Mouse (Mus musculus): ENCODE data around the gene Gipr. TPM values are rescaled to one million over a fixed set of nuclear protein-coding genes. Genes with fewer than 3 reads are reported as not detected.
"Not testable (repeated sequence)": the region's sequence is repeated elsewhere in the genome, so short reads cannot be mapped to it uniquely, and the experiment has no call there.

Gipr gene
- polyA plus RNA-seq, 1 experiment from 2014 or later, result 0.75 TPM

GRCm38 (mm10) chr7:19160115-19160514, 5.8 kb downstream of the Gipr start:
- peaks cover 30% of the 10 kb centered on the region for H3K27me3 ChIP-seq (ENCODE audit: control insufficient read depth, insufficient read depth, low read length)
- no peaks in the 10 kb centered on the region for H3K9me3 ChIP-seq (ENCODE audit: control insufficient read depth, low read length)
- peak overlapping the region; percentile 46 for H3K4me2 ChIP-seq
- H3K4me3 ChIP-seq (ENCODE audit: low read depth, low read length), result peak overlapping the region; percentile 22
- no peaks in the 10 kb centered on the region for H3K36me3 ChIP-seq (ENCODE audit: control insufficient read depth, insufficient read depth, low read length)
- ATAC-seq (ENCODE audit: low FRiP score) (peak; percentile 20; the same call in 1 of the 2 replicates), DNase-seq (ENCODE audit: low spot score, missing footprints) (peak; percentile 93)
- H3K9ac ChIP-seq (ENCODE audit: low read length), result peak overlapping the region; percentile 11; the same call in 1 of the 2 replicates
- 3% methylated on average over 20 of the region's 20 CpGs for WGBS
- peaks cover 11% of the 10 kb centered on the region for H3K4me1 ChIP-seq (ENCODE audit: control insufficient read depth, insufficient read depth, low read length)
- H3K27ac ChIP-seq (ENCODE audit: low read depth, low read length), result no peak overlapping the region

GRCm38 (mm10) chr7:19159411-19159810, 6.5 kb downstream of the Gipr start:
- WGBS, result 12% methylated on average over 18 of the region's 18 CpGs
- ATAC-seq (ENCODE audit: low FRiP score), result no peak
- Histone ChIP-seq H3K4me2 (no peak overlapping the region), H3K9ac (ENCODE audit: low read length) (no peak overlapping the region), H3K4me1 (ENCODE audit: control insufficient read depth, insufficient read depth, low read length) (peaks cover 5% of the 10 kb centered on the region), H3K27ac (ENCODE audit: low read depth, low read length) (no peak overlapping the region), H3K27me3 (ENCODE audit: control insufficient read depth, insufficient read depth, low read length) (peaks cover 24% of the 10 kb centered on the region), H3K4me3 (ENCODE audit: low read depth, low read length) (no peak overlapping the region), H3K36me3 (ENCODE audit: control insufficient read depth, insufficient read depth, low read length) (no peaks in the 10 kb centered on the region), H3K9me3 (ENCODE audit: control insufficient read depth, low read length) (no peaks in the 10 kb centered on the region)
- DNase-seq (ENCODE audit: low spot score, missing footprints), result no peak

GRCm38 (mm10) chr7:19158601-19159000, 7.3 kb downstream of the Gipr start:
- DNase-seq (ENCODE audit: low spot score, missing footprints), result no peak
- 75% methylated on average over 11 of the region's 11 CpGs for WGBS
- H3K27ac ChIP-seq (ENCODE audit: low read depth, low read length), result no peak overlapping the region
- H3K4me2 ChIP-seq, result no peak overlapping the region
- peaks cover 4% of the 10 kb centered on the region for H3K4me1 ChIP-seq (ENCODE audit: control insufficient read depth, insufficient read depth, low read length)
- H3K36me3 ChIP-seq (ENCODE audit: control insufficient read depth, insufficient read depth, low read length), result no peaks in the 10 kb centered on the region; the same call in 1 of the 2 replicates
- ATAC-seq (ENCODE audit: low FRiP score), result no peak
- H3K9me3 ChIP-seq (ENCODE audit: control insufficient read depth, low read length), result no peaks in the 10 kb centered on the region
- peaks cover 19% of the 10 kb centered on the region for H3K27me3 ChIP-seq (ENCODE audit: control insufficient read depth, insufficient read depth, low read length)
- H3K9ac ChIP-seq (ENCODE audit: low read length), result no peak overlapping the region
- H3K4me3 ChIP-seq (ENCODE audit: low read depth, low read length), result no peak overlapping the region

- Histone ChIP-seq H3K4me1 (ENCODE audit: control insufficient read depth, insufficient read depth, low read length) (peaks cover 4% of the 10 kb centered on the region), H3K27ac (ENCODE audit: low read depth, low read length) (peak overlapping the region; percentile 20; the same call in 1 of the 2 replicates), H3K9ac (ENCODE audit: low read length) (peak overlapping the region; percentile 59), H3K36me3 (ENCODE audit: control insufficient read depth, insufficient read depth, low read length) (peaks cover 3% of the 10 kb centered on the region; the same call in 1 of the 2 replicates), H3K27me3 (ENCODE audit: control insufficient read depth, insufficient read depth, low read length) (peaks cover 13% of the 10 kb centered on the region), H3K4me3 (ENCODE audit: low read depth, low read length) (no peak overlapping the region), H3K9me3 (ENCODE audit: control insufficient read depth, low read length) (no peaks in the 10 kb centered on the region), H3K4me2 (peak overlapping the region; percentile 36)
- peak; percentile 99 for DNase-seq (ENCODE audit: low spot score, missing footprints)
- peak; percentile 74 for ATAC-seq (ENCODE audit: low FRiP score)
- WGBS, result 6% methylated on average over 28 of the region's 30 CpGs
Observed at GRCm38 (mm10) chr7:19157160-19157800, 8.6 kb downstream of the Gipr start.

- no peak overlapping the region for H3K4me2 ChIP-seq
- DNase-seq (ENCODE audit: low spot score, missing footprints) (no peak), ATAC-seq (ENCODE audit: low FRiP score) (no peak)
- no peak overlapping the region for H3K9ac ChIP-seq (ENCODE audit: low read length)
- H3K27me3 ChIP-seq (ENCODE audit: control insufficient read depth, insufficient read depth, low read length), result peaks cover 13% of the 10 kb centered on the region
- no peak overlapping the region for H3K4me3 ChIP-seq (ENCODE audit: low read depth, low read length)
- peaks cover 3% of the 10 kb centered on the region; the same call in 1 of the 2 replicates for H3K36me3 ChIP-seq (ENCODE audit: control insufficient read depth, insufficient read depth, low read length)
- H3K9me3 ChIP-seq (ENCODE audit: control insufficient read depth, low read length), result no peaks in the 10 kb centered on the region
- 63% methylated on average over 13 of the region's 13 CpGs for WGBS
- no peak overlapping the region for H3K27ac ChIP-seq (ENCODE audit: low read depth, low read length)
- H3K4me1 ChIP-seq (ENCODE audit: control insufficient read depth, insufficient read depth, low read length), result peaks cover 4% of the 10 kb centered on the region
Observed at GRCm38 (mm10) chr7:19155825-19156475, 10.0 kb downstream of the Gipr start.

- 90% methylated on average over 8 of the region's 8 CpGs for WGBS
- Histone ChIP-seq H3K9ac (ENCODE audit: low read length) (no peak overlapping the region), H3K9me3 (ENCODE audit: control insufficient read depth, low read length) (no peaks in the 10 kb centered on the region), H3K27ac (ENCODE audit: low read depth, low read length) (no peak overlapping the region), H3K27me3 (ENCODE audit: control insufficient read depth, insufficient read depth, low read length) (peaks cover 7% of the 10 kb centered on the region), H3K4me2 (no peak overlapping the region), H3K36me3 (ENCODE audit: control insufficient read depth, insufficient read depth, low read length) (peaks cover 3% of the 10 kb centered on the region; the same call in 1 of the 2 replicates), H3K4me1 (ENCODE audit: control insufficient read depth, insufficient read depth, low read length) (peaks cover 11% of the 10 kb centered on the region), H3K4me3 (ENCODE audit: low read depth, low read length) (no peak overlapping the region)
- ATAC-seq (ENCODE audit: low FRiP score), result no peak
- no peak for DNase-seq (ENCODE audit: low spot score, missing footprints)
Observed at GRCm38 (mm10) chr7:19154796-19155195, 11.1 kb downstream of the Gipr start.

- H3K4me3 ChIP-seq (ENCODE audit: low read depth, low read length); H3K36me3 ChIP-seq (ENCODE audit: control insufficient read depth, insufficient read depth, low read length); H3K9me3 ChIP-seq (ENCODE audit: control insufficient read depth, low read length); ATAC-seq (ENCODE audit: low FRiP score); H3K27ac ChIP-seq (ENCODE audit: low read depth, low read length); H3K4me2 ChIP-seq; H3K9ac ChIP-seq (ENCODE audit: low read length); DNase-seq (ENCODE audit: low spot score, missing footprints); H3K27me3 ChIP-seq (ENCODE audit: control insufficient read depth, insufficient read depth, low read length): not testable (repeated sequence)
- peaks cover 13% of the 10 kb centered on the region for H3K4me1 ChIP-seq (ENCODE audit: control insufficient read depth, insufficient read depth, low read length)
- 93% methylated on average over 10 of the region's 10 CpGs for WGBS
Observed at GRCm38 (mm10) chr7:19151121-19151520, 14.8 kb downstream of the Gipr start.

GRCm38 (mm10) chr7:19149626-19150025, 16.3 kb downstream of the Gipr start, which contains the start of gene Snrpd2:
Snrpd2 (plus strand) TSS chr7:19149722.
- DNase-seq (ENCODE audit: low spot score, missing footprints) (peak; percentile 100), ATAC-seq (ENCODE audit: low FRiP score) (peak; percentile 93)
- Histone ChIP-seq H3K4me2 (peak within 1 kb of the TSS; percentile 92), H3K4me3 (ENCODE audit: low read depth, low read length) (peak within 1 kb of the TSS; percentile 69), H3K27ac (ENCODE audit: low read depth, low read length) (peak within 1 kb of the TSS; percentile 76), H3K36me3 (ENCODE audit: control insufficient read depth, insufficient read depth, low read length) (peaks cover 3% of the 10 kb centered on the region; the same call in 1 of the 2 replicates), H3K27me3 (ENCODE audit: control insufficient read depth, insufficient read depth, low read length) (no peaks in the 10 kb centered on the region), H3K9me3 (ENCODE audit: control insufficient read depth, low read length) (no peaks in the 10 kb centered on the region), H3K4me1 (ENCODE audit: control insufficient read depth, insufficient read depth, low read length) (peaks cover 13% of the 10 kb centered on the region), H3K9ac (ENCODE audit: low read length) (peak within 1 kb of the TSS; percentile 71)
- WGBS, result under 1% methylated on average over 24 of the region's 24 CpGs

All from midbrain, embryonic 11.5 days (tissue).